Mouse (Mus musculus) forebrain, postnatal 0 days (tissue): Measurements from ENCODE around the gene Gm17490. TPM values are rescaled to one million over a fixed set of nuclear protein-coding genes. Genes with fewer than 3 reads are reported as not detected.

Source experiments
- ATAC-seq: fragments of 200-750 bp; cut with Nextera tagmentation; 2 replicates; pipeline ENCODE4 v1.8.0; 2017; ENCODE audit warnings: mild to moderate bottlenecking, moderate library complexity
- DNase-seq: peaks from one replicate; pipeline ENCODE4 v3.0.0-alpha.2; 2015
- H3K27ac ChIP-seq: fragments of 300-500 bp; sonication (generic); 2 replicates; pipeline ENCODE4 v1.5.1; 2014; ENCODE audit warnings: low read depth, mild to moderate bottlenecking, antibody characterized with exemption, low read length, moderate library complexity, mixed read lengths
- H3K27me3 ChIP-seq: fragments of 300-500 bp; sonication (generic); 2 replicates; pipeline ENCODE4 v1.6.1; 2014; ENCODE audit warnings: mild to moderate bottlenecking, low read length, mixed read lengths; ENCODE audit not compliant: insufficient read depth
- H3K36me3 ChIP-seq: fragments of 300-500 bp; sonication (generic); 2 replicates; pipeline ENCODE4 v1.6.1; 2014; ENCODE audit warnings: mild to moderate bottlenecking, moderate library complexity; ENCODE audit not compliant: insufficient read depth
- H3K4me1 ChIP-seq: fragments of 300-500 bp; sonication (generic); 2 replicates; pipeline ENCODE4 v1.6.1; 2014; ENCODE audit warnings: antibody characterized with exemption; ENCODE audit not compliant: insufficient read depth
- H3K4me2 ChIP-seq: fragments of 300-500 bp; sonication (generic); 2 replicates; pipeline ENCODE4 v1.6.1; 2014; ENCODE audit warnings: low read depth, mild to moderate bottlenecking, moderate library complexity
- H3K4me3 ChIP-seq: fragments of 300-500 bp; sonication (generic); 2 replicates; pipeline ENCODE4 v1.5.1; 2014; ENCODE audit warnings: low read depth, low read length, mixed read lengths
- H3K9ac ChIP-seq: fragments of 300-500 bp; sonication (generic); 2 replicates; pipeline ENCODE4 v1.6.1; 2014; ENCODE audit warnings: mild to moderate bottlenecking
- H3K9me3 ChIP-seq: fragments of 300-500 bp; sonication (generic); 2 replicates; pipeline ENCODE4 v1.6.1; 2016; ENCODE audit warnings: low read length
- CTCF ChIP-seq: sonication (generic); IDR thresholded peaks from 2 replicates; pipeline ENCODE4 v1.5.1; 2016; ENCODE audit warnings: antibody characterized with exemption, control low read depth, low read depth
- WGBS: fragments of 180-500 bp; shearing (Covaris S2); extraction: QIAGEN DNeasy Blood & Tissue Kit; methylation state at CpG from one replicate; pipeline ENCODE4 v1.1.7; 2014; 5-methylcytosine and 5-hydroxymethylcytosine counted together
- polyA plus RNA-seq: library from polyadenylated mRNA; unstranded; fragments of >200 nt; fragmentation: Nextera tagmentation; extraction: Ambion mirVana; gene quantifications from 2 replicates; pipeline ENCODE4 v1.2.1, GENCODE M21; 2015
- total RNA-seq: library from RNA; depleted of rRNA; stranded (reverse); fragments of >200 nt; gene quantifications from 2 replicates; pipeline ENCODE4 v1.2.3, GENCODE M21; 2014; rRNA removed

Gm17490 gene
- total and polyA plus RNA-seq, 2 experiments from 2014 or later = not detected

DNA sequence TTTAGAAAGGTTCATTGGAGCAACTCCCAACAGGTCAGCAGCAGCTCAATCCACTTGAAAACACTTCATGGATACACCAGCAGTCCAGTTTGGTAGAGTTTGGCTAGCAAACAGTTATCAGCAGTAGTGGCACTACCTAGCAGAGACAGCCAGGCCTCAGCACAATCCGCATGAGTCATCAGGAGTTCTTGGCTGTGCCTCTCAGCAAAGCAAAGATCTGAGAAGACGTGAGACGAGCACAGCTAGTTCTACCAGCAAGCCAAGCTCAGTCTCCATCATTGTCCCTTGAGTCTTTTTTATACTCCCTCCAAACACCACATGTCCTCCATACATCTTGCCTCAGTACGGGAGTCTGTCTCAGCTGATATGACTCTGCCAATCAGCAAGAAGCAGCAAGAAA lies 46.7 kb downstream of the Gm17490 start:
- no peaks in the 10 kb centered on the region for H3K27me3 ChIP-seq
- ATAC-seq (no peak), DNase-seq (no peak)
- peaks cover 7% of the 10 kb centered on the region for H3K36me3 ChIP-seq
- no peak for TF ChIP-seq CTCF
- 94% methylated on average over 4 of the region's 4 CpGs for WGBS
- no peaks in the 10 kb centered on the region for H3K4me1 ChIP-seq
- H3K27ac ChIP-seq = no peak overlapping the region
- no peak overlapping the region for H3K4me2 ChIP-seq
- H3K4me3 ChIP-seq = no peak overlapping the region
- H3K9ac ChIP-seq = no peak overlapping the region
- H3K9me3 ChIP-seq = no peaks in the 10 kb centered on the region

DNA sequence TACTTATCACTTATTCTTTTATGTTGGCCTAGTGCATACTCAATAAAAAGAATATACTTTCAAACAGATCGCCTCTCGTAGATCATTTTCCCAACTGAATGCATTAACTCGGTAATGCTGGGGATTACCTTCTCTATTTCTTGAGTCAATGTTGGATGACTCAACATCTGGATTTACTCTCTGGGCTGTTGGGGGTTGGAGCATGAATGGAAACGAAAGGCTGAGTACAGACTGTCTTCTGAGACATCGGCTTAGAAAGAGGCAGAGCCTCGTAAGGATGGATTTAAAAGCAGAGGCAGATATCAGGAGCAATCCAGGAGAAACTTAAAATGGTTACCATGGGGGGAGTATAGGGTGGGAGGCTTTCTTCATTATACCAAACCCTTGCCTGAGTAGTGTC lies 47.9 kb downstream of the Gm17490 start:
- H3K9me3 ChIP-seq = no peaks in the 10 kb centered on the region
- H3K36me3 ChIP-seq = no peaks in the 10 kb centered on the region; the same call in 1 of the 2 replicates
- no peaks in the 10 kb centered on the region for H3K4me1 ChIP-seq
- WGBS = 92% methylated on average over 6 of the region's 6 CpGs
- no peak for TF ChIP-seq CTCF
- no peak overlapping the region for H3K4me3 ChIP-seq
- H3K27me3 ChIP-seq = no peaks in the 10 kb centered on the region
- no peak for DNase-seq
- no peak for ATAC-seq
- H3K4me2 ChIP-seq = no peak overlapping the region
- H3K27ac ChIP-seq = no peak overlapping the region
- H3K9ac ChIP-seq = no peak overlapping the region

Other genes starting within 250 kb of the Gm17490 start
- 19.2 and 22.5 TPM in 2 replicates for gene Pfkfb3, start 72.2 kb downstream of the Gm17490 start, total RNA-seq
- gene Pfkfb3, start 72.2 kb downstream of the Gm17490 start, polyA plus RNA-seq = 21.0 and 28.9 TPM in 2 replicates
- 95.3 and 95.4 TPM in 2 replicates for gene Rbm17, start 22.1 kb downstream of the Gm17490 start, total RNA-seq
- gene Rbm17, start 22.1 kb downstream of the Gm17490 start, polyA plus RNA-seq = 129 and 130 TPM in 2 replicates
- gene Il2ra, start 16.5 kb upstream of the Gm17490 start, total RNA-seq = not detected in 2 replicates
- gene Il2ra, start 16.5 kb upstream of the Gm17490 start, polyA plus RNA-seq = 0.04 TPM in 1 of 2 replicates, not detected in the other
- 1.00 and 2.2 TPM in 2 replicates for gene Il15ra, start 79.0 kb upstream of the Gm17490 start, total RNA-seq
- 0.83 and 1.3 TPM in 2 replicates for gene Il15ra, start 79.0 kb upstream of the Gm17490 start, polyA plus RNA-seq
- gene Fbh1, start 151.3 kb upstream of the Gm17490 start, total RNA-seq = 84.0 and 98.9 TPM in 2 replicates
- gene Fbh1, start 151.3 kb upstream of the Gm17490 start, polyA plus RNA-seq = 64.8 and 66.2 TPM in 2 replicates
- gene Ankrd16, start 151.6 kb upstream of the Gm17490 start, total RNA-seq = 51.1 and 57.1 TPM in 2 replicates
- gene Ankrd16, start 151.6 kb upstream of the Gm17490 start, polyA plus RNA-seq = 18.5 and 26.9 TPM in 2 replicates